Mouse (Mus musculus) MEL (cell line): Measurements from ENCODE around the gene Gm5431. TPM values are rescaled to one million over a fixed set of nuclear protein-coding genes. Genes with fewer than 3 reads are reported as not detected.

Experiments used
- DNase-seq: peaks from one replicate; pipeline ENCODE4 v3.0.0; 2011; ENCODE audit warnings: low read depth, low spot score
- H3K27ac ChIP-seq: 2 replicates; pipeline ENCODE4 v1.5.1; 2012; ENCODE audit warnings: low read depth, mild to moderate bottlenecking, control low read depth, low read length, moderate library complexity; ENCODE audit not compliant: control insufficient read depth
- H3K27me3 ChIP-seq, 2 experiments: fragments of 150-350 bp in 1 of 2; sonication (generic) in 1 of 2; 2 replicates each; pipeline ENCODE4 v1.6.1; 2012; ENCODE audit warnings: low read length in 2 of 2, mild to moderate bottlenecking in 2 of 2, improper control_type of control experiment in 1 of 2, moderate library complexity in 1 of 2; ENCODE audit not compliant: insufficient read depth in 2 of 2, control insufficient read depth in 1 of 2
- H3K36me3 ChIP-seq, 2 experiments: 2 replicates each; pipeline ENCODE4 v1.6.1; 2012 to 2014; ENCODE audit warnings: low read length in 2 of 2, improper control_type of control experiment in 1 of 2, inconsistent platforms in 1 of 2, mild to moderate bottlenecking in 1 of 2; ENCODE audit not compliant: insufficient read depth in 2 of 2, control insufficient read depth in 1 of 2
- H3K4me1 ChIP-seq, 2 experiments: fragments of 150-350 bp in 1 of 2; sonication (generic) in 1 of 2; 2 replicates each; pipeline ENCODE4 v1.6.1; 2012; ENCODE audit warnings: low read length in 2 of 2, improper control_type of control experiment in 1 of 2, mild to moderate bottlenecking in 1 of 2; ENCODE audit not compliant: insufficient read depth in 2 of 2, control insufficient read depth in 1 of 2
- H3K4me3 ChIP-seq, 2 experiments: fragments of 150-350 bp in 1 of 2; sonication (generic) in 1 of 2; 2 replicates each; pipeline ENCODE4 v1.5.1; 2012; ENCODE audit warnings: low read depth in 2 of 2, low read length in 2 of 2, mild to moderate bottlenecking in 2 of 2, moderate library complexity in 2 of 2, control low read depth in 1 of 2, improper control_type of control experiment in 1 of 2; ENCODE audit not compliant: control insufficient read depth in 1 of 2, insufficient read depth in 1 of 2
- H3K79me2 ChIP-seq: 2 replicates; pipeline ENCODE4 v1.6.1; 2012; ENCODE audit warnings: mild to moderate bottlenecking, low read length, moderate library complexity; ENCODE audit not compliant: control insufficient read depth, poor library complexity, insufficient read depth
- H3K9ac ChIP-seq: 2 replicates; pipeline ENCODE4 v1.6.1; 2012; ENCODE audit warnings: low read depth, mild to moderate bottlenecking, control low read depth, low read length, moderate library complexity; ENCODE audit not compliant: control insufficient read depth, poor library complexity, severe bottlenecking
- H3K9me3 ChIP-seq: fragments of 150-350 bp; sonication (generic); replicated peaks from 2 replicates; pipeline ENCODE4 v1.6.1; 2012; ENCODE audit warnings: mild to moderate bottlenecking, low read length, improper control_type of control experiment, moderate library complexity; ENCODE audit not compliant: insufficient read depth
- CHD1 ChIP-seq: IDR thresholded peaks from 2 replicates; pipeline ENCODE4 v1.6.1; 2012; ENCODE audit warnings: low read depth, mild to moderate bottlenecking, inconsistent platforms, low read length, improper control_type of control experiment
- CTCF ChIP-seq, 3 experiments: IDR thresholded peaks in 2 of 3; conservative IDR thresholded peaks in 1 of 3; 2 replicates each; pipeline ENCODE4 v1.5.1; 2011 to 2012; ENCODE audit warnings: low read length in 3 of 3, low read depth in 2 of 3, mild to moderate bottlenecking in 2 of 3, improper control_type of control experiment in 1 of 3, inconsistent platforms in 1 of 3, mixed read lengths in 1 of 3, moderate library complexity in 1 of 3; ENCODE audit not compliant: control insufficient read depth in 1 of 3, insufficient read depth in 1 of 3, poor library complexity in 1 of 3, severe bottlenecking in 1 of 3
- E2F4 ChIP-seq: IDR thresholded peaks from 2 replicates; pipeline ENCODE4 v1.6.1; 2011; ENCODE audit warnings: low read depth, low read length, improper control_type of control experiment, borderline replicate concordance
- ELF1 ChIP-seq: IDR thresholded peaks from 2 replicates; pipeline ENCODE4 v1.6.1; 2014; ENCODE audit warnings: low read depth, mild to moderate bottlenecking, inconsistent platforms, low read length, improper control_type of control experiment, moderate library complexity
- EP300 ChIP-seq, 2 experiments: IDR thresholded peaks; 2 replicates each; pipeline ENCODE4 v1.6.1; 2011; ENCODE audit warnings: improper control_type of control experiment in 2 of 2, low read length in 2 of 2, low read depth in 1 of 2, mild to moderate bottlenecking in 1 of 2
- ETS1 ChIP-seq: IDR thresholded peaks from 2 replicates; pipeline ENCODE4 v1.6.1; 2012; ENCODE audit warnings: low read depth, mild to moderate bottlenecking, inconsistent platforms, low read length, improper control_type of control experiment, moderate library complexity
- GABPA ChIP-seq: IDR thresholded peaks from 2 replicates; pipeline ENCODE4 v1.6.1; 2012; ENCODE audit warnings: low read depth, mild to moderate bottlenecking, inconsistent platforms, low read length, improper control_type of control experiment, moderate library complexity
- GATA1 ChIP-seq: IDR thresholded peaks from 2 replicates; pipeline ENCODE4 v1.6.1; 2011; ENCODE audit warnings: low read depth, low read length, improper control_type of control experiment
- HCFC1 ChIP-seq: IDR thresholded peaks from 2 replicates; pipeline ENCODE4 v1.6.1; 2012; ENCODE audit warnings: low read depth, mild to moderate bottlenecking, inconsistent platforms, low read length, improper control_type of control experiment, moderate library complexity
- MAX ChIP-seq: IDR thresholded peaks from 2 replicates; pipeline ENCODE4 v1.6.1; 2011; ENCODE audit warnings: low read length, improper control_type of control experiment
- MAZ ChIP-seq: IDR thresholded peaks from 2 replicates; pipeline ENCODE4 v1.6.1; 2012; ENCODE audit warnings: low read depth, mild to moderate bottlenecking, inconsistent platforms, low read length, improper control_type of control experiment
- MEF2A ChIP-seq: IDR thresholded peaks from 2 replicates; pipeline ENCODE4 v1.6.1; 2014; ENCODE audit warnings: low read depth, mild to moderate bottlenecking, inconsistent platforms, low read length, improper control_type of control experiment; ENCODE audit not compliant: poor library complexity, insufficient replicate concordance, severe bottlenecking; ENCODE audit errors: extremely low read depth
- MXI1 ChIP-seq: IDR thresholded peaks from 2 replicates; pipeline ENCODE4 v1.6.1; 2011; ENCODE audit warnings: mild to moderate bottlenecking, low read depth, low read length, improper control_type of control experiment
- MYB ChIP-seq: IDR thresholded peaks from 2 replicates; pipeline ENCODE4 v1.6.1; 2011; ENCODE audit warnings: mild to moderate bottlenecking, low read depth, low read length, improper control_type of control experiment
- NELFE ChIP-seq: IDR thresholded peaks from 2 replicates; pipeline ENCODE4 v1.6.1; 2011; ENCODE audit warnings: low read depth, low read length, improper control_type of control experiment
- NRF1 ChIP-seq: IDR thresholded peaks from 2 replicates; pipeline ENCODE4 v1.6.1; 2014; ENCODE audit warnings: low read depth, mild to moderate bottlenecking, inconsistent platforms, low read length, improper control_type of control experiment, moderate library complexity; ENCODE audit not compliant: poor library complexity, insufficient read depth, severe bottlenecking
- POLR2A ChIP-seq, 2 experiments: IDR thresholded peaks; 2 replicates each; pipeline ENCODE4 v1.6.1; 2011 to 2012; ENCODE audit warnings: low read length in 2 of 2, mild to moderate bottlenecking in 2 of 2, control low read depth in 1 of 2, improper control_type of control experiment in 1 of 2, low read depth in 1 of 2, moderate library complexity in 1 of 2; ENCODE audit not compliant: control insufficient read depth in 1 of 2, insufficient read depth in 1 of 2, poor library complexity in 1 of 2
- POLR2AphosphoS2 ChIP-seq: IDR thresholded peaks from 2 replicates; pipeline ENCODE4 v1.6.1; 2011; ENCODE audit warnings: low read length, improper control_type of control experiment
- RCOR1 ChIP-seq: IDR thresholded peaks from 2 replicates; pipeline ENCODE4 v1.6.1; 2012; ENCODE audit warnings: low read depth, mild to moderate bottlenecking, inconsistent platforms, low read length, improper control_type of control experiment
- SIN3A ChIP-seq: IDR thresholded peaks from 2 replicates; pipeline ENCODE4 v1.6.1; 2012; ENCODE audit warnings: low read length, improper control_type of control experiment, inconsistent platforms
- TBP ChIP-seq: IDR thresholded peaks from 2 replicates; pipeline ENCODE4 v1.8.0; 2011; ENCODE audit warnings: low read depth, low read length, improper control_type of control experiment
- TCF12 ChIP-seq: IDR thresholded peaks from 2 replicates; pipeline ENCODE4 v1.6.1; 2014; ENCODE audit warnings: low read depth, mild to moderate bottlenecking, inconsistent platforms, low read length, improper control_type of control experiment, moderate library complexity
- UBTF ChIP-seq: IDR thresholded peaks from 2 replicates; pipeline ENCODE4 v1.6.1; 2012; ENCODE audit warnings: low read depth, mild to moderate bottlenecking, inconsistent platforms, low read length, improper control_type of control experiment, moderate library complexity, borderline replicate concordance; ENCODE audit not compliant: insufficient read depth
- USF1 ChIP-seq: IDR thresholded peaks from 2 replicates; pipeline ENCODE4 v1.6.1; 2014; ENCODE audit warnings: low read depth, mild to moderate bottlenecking, inconsistent platforms, low read length, improper control_type of control experiment, moderate library complexity
- USF2 ChIP-seq, 2 experiments: IDR thresholded peaks; 2 replicates each; pipeline ENCODE4 v1.6.1; 2011 to 2012; ENCODE audit warnings: improper control_type of control experiment in 2 of 2, low read length in 2 of 2, borderline replicate concordance in 1 of 2, inconsistent platforms in 1 of 2, low read depth in 1 of 2, mild to moderate bottlenecking in 1 of 2; ENCODE audit not compliant: insufficient read depth in 1 of 2
- ZC3H11A ChIP-seq: IDR thresholded peaks from 2 replicates; pipeline ENCODE4 v1.6.1; 2012; ENCODE audit warnings: low read depth, mild to moderate bottlenecking, inconsistent platforms, low read length, improper control_type of control experiment
- ZKSCAN1 ChIP-seq: IDR thresholded peaks from 2 replicates; pipeline ENCODE4 v1.6.1; 2012; ENCODE audit warnings: low read depth, mild to moderate bottlenecking, inconsistent platforms, low read length, improper control_type of control experiment, moderate library complexity
- ZMIZ1 ChIP-seq: IDR thresholded peaks from 2 replicates; pipeline ENCODE4 v1.6.1; 2012; ENCODE audit warnings: low read depth, mild to moderate bottlenecking, inconsistent platforms, low read length, improper control_type of control experiment, moderate library complexity
- ZNF384 ChIP-seq: IDR thresholded peaks from 2 replicates; pipeline ENCODE4 v1.6.1; 2012; ENCODE audit warnings: low read depth, mild to moderate bottlenecking, inconsistent platforms, low read length, improper control_type of control experiment
- polyA plus RNA-seq, 2 experiments: library from polyadenylated mRNA; stranded (reverse) in 1 of 2; unstranded in 1 of 2; fragments of >175 nt in 1 of 2; fragments of >200 nt in 1 of 2; gene quantifications; 2 replicates each; pipeline versions ENCODE4 v1.2.1 to v1.2.4; 2012; ENCODE audit warnings: low replicate concordance in 2 of 2, low read depth in 1 of 2; ENCODE audit not compliant: insufficient read length in 2 of 2, insufficient read depth in 1 of 2, missing spikeins in 1 of 2
- total RNA-seq: library from RNA; depleted of rRNA; stranded (reverse); fragments of 300-350 nt; gene quantifications from 2 replicates; pipeline ENCODE4 v1.2.3, GENCODE M21; 2012

Gm5431 gene
- total and polyA plus RNA-seq, 3 experiments, result 0.04 TPM; not detected in 2

DNA sequence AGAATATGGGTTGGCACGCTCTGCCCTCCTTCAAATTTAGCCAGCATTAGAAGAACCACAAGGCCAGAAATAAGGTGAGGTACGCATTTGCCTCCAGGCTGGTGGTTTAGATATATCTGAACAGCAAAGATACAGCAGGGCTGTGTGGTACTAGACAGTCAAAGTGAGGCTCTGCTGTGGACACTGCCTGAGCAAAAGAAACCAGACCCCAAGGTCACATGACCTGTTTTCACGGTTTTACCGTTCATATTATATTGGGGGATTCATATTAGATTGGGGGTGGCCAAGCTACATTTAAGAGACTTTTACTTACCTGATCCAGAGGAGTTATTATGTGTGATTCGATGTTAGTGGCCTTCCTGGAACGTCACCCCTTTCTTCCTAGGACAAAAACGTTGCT, 31.2 kb downstream of the Gm5431 start (continued):
- no peak for TF ChIP-seq ZKSCAN1
- peak; percentile 67; the same call in 1 of the 2 replicates for TF ChIP-seq TBP
- no peak for TF ChIP-seq E2F4
- TF ChIP-seq CTCF (IDR thresholded peaks at IDR 0.05 in 2 of 3, conservative IDR thresholded peaks at IDR 0.05 in 1 of 3; ENCODE audit: control insufficient read depth in 1 of 3, insufficient read depth in 1 of 3, low read depth in 2 of 3, low read length in 3 of 3, poor library complexity in 1 of 3, severe bottlenecking in 1 of 3), result no peak
- TF ChIP-seq EP300 (IDR thresholded peaks at IDR 0.05; ENCODE audit: low read depth in 1 of 2, low read length in 2 of 2), result no peak; a peak in 2 of 4 replicates
- TF ChIP-seq ELF1, result no peak
- 0 out of 2 replicates have a peak, but pooled peaks have one; percentile 10 for TF ChIP-seq SIN3A
- 0 out of 2 replicates have a peak, but pooled peaks have one; percentile 8 for TF ChIP-seq MYB
- no peak for TF ChIP-seq HCFC1
- peak in 1 of 2 experiments; percentile 78; a peak in 2 of 4 replicates for TF ChIP-seq USF2 (IDR thresholded peaks at IDR 0.05; ENCODE audit: borderline replicate concordance in 1 of 2, insufficient read depth in 1 of 2, low read depth in 1 of 2, low read length in 2 of 2)
- TF ChIP-seq MXI1, result peak; percentile 37; the same call in 1 of the 2 replicates
- peak in 1 of 2 experiments; percentile 49; a peak in 2 of 4 replicates for TF ChIP-seq POLR2A (IDR thresholded peaks at IDR 0.05; ENCODE audit: control insufficient read depth in 1 of 2, insufficient read depth in 1 of 2, low read depth in 1 of 2, low read length in 2 of 2, poor library complexity in 1 of 2)

DNA sequence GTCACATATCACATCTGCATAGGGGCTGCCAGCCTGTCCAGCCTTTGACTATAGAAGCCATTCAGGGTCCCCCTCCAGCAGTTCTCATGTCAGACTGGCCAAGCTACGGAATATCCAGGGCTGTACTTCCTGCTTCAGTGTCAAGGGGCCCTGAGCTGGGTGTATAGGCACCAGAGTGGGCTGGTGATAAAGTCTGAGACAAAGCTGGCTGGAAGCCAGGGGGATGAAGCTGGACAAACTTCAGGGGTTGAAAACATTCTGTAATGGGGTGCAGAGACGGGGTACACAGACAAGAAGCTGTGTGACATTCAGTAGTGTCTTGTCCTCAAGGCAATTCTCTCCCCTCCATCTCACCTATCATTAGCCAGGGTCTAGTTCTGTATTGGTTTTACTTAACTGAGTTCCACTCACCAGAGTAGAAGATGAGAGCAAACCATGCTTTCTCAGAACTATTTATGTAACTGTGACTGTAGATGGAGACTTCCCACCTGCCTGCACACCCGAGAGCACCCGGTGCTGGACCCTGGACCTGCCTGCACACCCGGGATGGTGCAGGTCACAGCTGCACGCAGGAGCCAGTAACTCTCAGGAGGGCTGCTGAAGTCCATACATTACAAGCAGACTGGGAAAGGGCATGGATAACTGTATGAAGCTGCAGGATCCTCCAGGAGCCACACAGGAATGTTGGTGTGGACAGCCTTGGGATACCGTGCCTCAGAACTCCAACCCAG, 32.5 kb downstream of the Gm5431 start:
- Histone ChIP-seq H3K36me3 (peaks cover 0 to 23% of the 10 kb centered on the region in 2 experiments; a peak in 3 of 4 replicates), H3K4me3 (peak overlapping the region; percentile 36 to 86), H3K9me3 (no peaks in the 10 kb centered on the region), H3K9ac (peak overlapping the region; percentile 89), H3K4me1 (peaks cover 12 to 30% of the 10 kb centered on the region in 2 experiments), H3K27me3 (no peaks in the 10 kb centered on the region), H3K79me2 (peaks cover 16% of the 10 kb centered on the region; the same call in 1 of the 2 replicates), H3K27ac (peak overlapping the region; percentile 13)
- DNase-seq, result peak; percentile 81
- TF ChIP-seq CTCF (IDR thresholded peaks at IDR 0.05 in 2 of 3, conservative IDR thresholded peaks at IDR 0.05 in 1 of 3; ENCODE audit: control insufficient read depth in 1 of 3, insufficient read depth in 1 of 3, low read depth in 2 of 3, low read length in 3 of 3, poor library complexity in 1 of 3, severe bottlenecking in 1 of 3) (no peak), GATA1 (no peak), ZMIZ1 (no peak), MXI1 (no peak), RCOR1 (no peak), EP300 (IDR thresholded peaks at IDR 0.05; ENCODE audit: low read depth in 1 of 2, low read length in 2 of 2) (no peak; a peak in 1 of 4 replicates), NELFE (no peak), ZC3H11A (no peak), MYB (no peak), SIN3A (0 out of 2 replicates have a peak, but pooled peaks have one; percentile 60), MAX (0 out of 2 replicates have a peak, but pooled peaks have one; percentile 12), POLR2AphosphoS2 (no peak), MAZ (0 out of 2 replicates have a peak, but pooled peaks have one; percentile 43), USF1 (no peak), TCF12 (no peak), USF2 (IDR thresholded peaks at IDR 0.05; ENCODE audit: borderline replicate concordance in 1 of 2, insufficient read depth in 1 of 2, low read depth in 1 of 2, low read length in 2 of 2) (no peak), ELF1 (peak; percentile 68), NRF1 (no peak), CHD1 (peak; percentile 64; the same call in 1 of the 2 replicates), TBP (no peak), ETS1 (peak; percentile 62), ZNF384 (no peak), ZKSCAN1 (no peak), UBTF (no peak), GABPA (no peak), MEF2A (no peak)
